Mouse (Mus musculus) stomach, postnatal 0 days (tissue): ENCODE measurements around the gene Mindy1.
A peak's percentile ranks its signal among the peaks of the same experiment; 100 is the strongest.

Experiments
- CTCF ChIP-seq: IDR thresholded peaks from 2 replicates; pipeline ENCODE4 v1.5.1; 2016; ENCODE audit warnings: antibody characterized with exemption, low read depth, mild to moderate bottlenecking, moderate library complexity
- EP300 ChIP-seq: optimal IDR thresholded peaks from 2 replicates; pipeline ENCODE3; 2016; ENCODE audit warnings: antibody characterized with exemption

- TF ChIP-seq CTCF: peak; percentile 76
- no peak for TF ChIP-seq EP300
Observed at GRCm38 (mm10) chr3:95317414-95318080, 36.4 kb downstream of the Mindy1 start.
